Mouse (Mus musculus) layer of hippocampus, postnatal 36 days (tissue): ENCODE measurements around the gene Arfip1. TPM values are rescaled to one million over a fixed set of nuclear protein-coding genes. Genes with fewer than 3 reads are reported as not detected.

ENCODE experiments used
- DNase-seq, 2 experiments: peaks; one replicate each; pipeline ENCODE4 v3.0.0; 2022
- total RNA-seq, 2 experiments: library from RNA; stranded (reverse); gene quantifications; 2 replicates each; pipeline ENCODE4 v1.2.3; 2021

Arfip1 gene
- total RNA-seq, result 10 to 100 TPM; 21.0 to 21.1 TPM

GRCm38 (mm10) chr3:84582023-84582912 lies at the start of gene Arfip1:
Gene Arfip1 (minus strand): TSS chr3:84582625.
- DNase-seq, result peak; percentile 93 to 94

- DNase-seq, result no peak
Measured at GRCm38 (mm10) chr3:84631586-84631985, 49.2 kb upstream of the Arfip1 start.

DNA sequence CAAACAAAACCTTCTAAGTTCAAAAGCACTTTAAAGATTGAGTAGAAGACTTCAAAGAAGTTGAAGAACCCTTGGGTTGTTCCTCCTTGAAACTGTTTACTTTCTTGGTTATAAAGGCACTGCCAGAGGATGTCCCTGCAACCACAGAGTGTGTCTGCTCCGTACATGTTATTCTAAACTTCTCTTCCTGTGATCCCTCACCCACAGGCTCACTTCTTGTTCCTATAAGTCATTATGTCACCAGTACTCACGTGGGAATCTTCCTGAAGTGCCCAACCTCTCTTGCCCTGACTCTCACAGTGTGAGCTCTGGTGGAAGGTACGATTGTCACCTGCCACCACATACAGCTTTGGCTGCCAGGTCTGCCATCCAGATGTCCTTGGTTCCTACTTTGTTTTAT lies 39.6 kb upstream of the Arfip1 start:
- no peak for DNase-seq

DNA sequence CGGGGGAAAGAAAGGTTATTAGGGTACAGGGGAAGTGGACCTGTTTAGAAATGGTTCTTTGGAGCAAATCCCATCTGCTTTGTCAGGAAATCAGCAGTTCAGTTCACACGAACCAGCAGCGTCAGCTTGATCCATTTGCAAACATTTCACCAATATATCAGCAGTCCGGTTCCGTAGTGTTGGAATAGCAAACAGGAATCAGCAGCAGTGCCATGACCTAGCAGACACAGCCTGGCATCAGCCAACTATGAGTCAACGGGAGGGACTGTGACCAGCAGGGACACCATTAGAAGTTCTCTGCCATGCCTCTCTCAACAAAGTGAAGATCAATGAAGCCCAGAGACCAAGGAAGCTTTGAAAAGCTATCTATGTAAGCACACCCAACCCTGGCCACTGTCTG lies 37.3 kb upstream of the Arfip1 start:
- no peak for DNase-seq

- no peak for DNase-seq
Measured at GRCm38 (mm10) chr3:84619056-84619455, 36.6 kb upstream of the Arfip1 start.

GRCm38 (mm10) chr3:84618627-84619026 lies 36.2 kb upstream of the Arfip1 start:
- DNase-seq, result no peak

DNA sequence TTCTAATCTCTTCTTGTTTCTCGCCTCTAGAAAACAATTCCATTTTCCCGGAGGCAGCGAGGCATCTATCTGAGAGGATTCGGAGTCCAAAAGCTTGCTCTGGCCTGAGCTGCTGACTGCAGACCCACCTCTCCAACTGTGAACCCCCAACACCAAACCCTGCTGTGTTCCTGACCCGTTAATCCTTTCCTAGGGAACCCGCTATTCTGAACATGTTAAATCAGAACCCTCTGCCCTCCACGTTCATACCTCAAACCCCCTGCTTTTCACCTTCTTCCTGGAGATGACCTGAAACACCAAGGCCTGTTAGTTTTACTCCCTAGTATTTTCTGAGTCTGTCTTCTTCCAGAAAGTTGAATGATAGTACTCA lies 33.4 kb upstream of the Arfip1 start:
- DNase-seq, result no peak

DNA sequence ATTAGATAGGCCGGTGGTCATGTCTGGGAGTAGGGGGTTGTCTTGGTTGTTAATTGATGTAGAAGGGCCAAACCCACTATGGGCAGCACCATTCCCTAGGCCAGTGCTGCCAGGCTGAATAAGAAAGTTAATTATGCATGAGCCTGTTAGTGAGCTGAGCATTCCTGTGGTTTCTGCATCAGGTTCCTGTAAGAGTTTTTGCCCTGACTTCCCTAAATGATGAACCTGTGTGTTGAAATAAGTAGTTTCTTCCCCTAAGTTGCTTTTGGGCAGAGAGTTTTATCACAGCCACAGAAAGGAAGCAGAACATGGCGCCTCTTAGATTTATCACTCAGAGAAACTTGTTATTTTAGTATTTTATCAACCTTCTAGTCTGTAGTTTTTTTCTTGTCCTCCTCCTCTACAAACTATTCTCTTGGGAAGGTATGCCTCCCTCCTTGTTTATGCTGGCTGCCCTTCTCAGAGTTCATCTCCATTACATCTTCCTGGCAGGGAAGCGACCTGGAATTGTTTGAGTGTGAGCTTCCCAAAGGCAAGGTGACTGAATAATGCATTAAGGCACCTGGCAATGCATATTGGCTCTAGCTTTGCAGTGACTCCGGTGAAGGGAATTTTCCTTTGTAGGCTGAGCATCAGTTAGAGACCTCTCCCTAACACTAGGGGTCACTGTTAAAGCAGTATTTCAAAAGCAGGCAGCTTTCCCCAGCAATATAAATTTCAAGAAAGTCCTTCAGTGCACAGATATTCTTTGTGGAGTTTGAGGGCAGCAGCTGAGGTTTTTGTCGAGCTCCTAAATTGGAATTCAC lies 32.8 kb upstream of the Arfip1 start:
- DNase-seq, result no peak

- DNase-seq, result no peak
Measured at GRCm38 (mm10) chr3:84610183-84610710, 27.8 kb upstream of the Arfip1 start.

GRCm38 (mm10) chr3:84603212-84603611 lies 20.8 kb upstream of the Arfip1 start:
- DNase-seq, result no peak

- DNase-seq, result no peak
Measured at GRCm38 (mm10) chr3:84602759-84603158, 20.3 kb upstream of the Arfip1 start.

GRCm38 (mm10) chr3:84601870-84602495 lies 19.6 kb upstream of the Arfip1 start:
- no peak for DNase-seq

DNA sequence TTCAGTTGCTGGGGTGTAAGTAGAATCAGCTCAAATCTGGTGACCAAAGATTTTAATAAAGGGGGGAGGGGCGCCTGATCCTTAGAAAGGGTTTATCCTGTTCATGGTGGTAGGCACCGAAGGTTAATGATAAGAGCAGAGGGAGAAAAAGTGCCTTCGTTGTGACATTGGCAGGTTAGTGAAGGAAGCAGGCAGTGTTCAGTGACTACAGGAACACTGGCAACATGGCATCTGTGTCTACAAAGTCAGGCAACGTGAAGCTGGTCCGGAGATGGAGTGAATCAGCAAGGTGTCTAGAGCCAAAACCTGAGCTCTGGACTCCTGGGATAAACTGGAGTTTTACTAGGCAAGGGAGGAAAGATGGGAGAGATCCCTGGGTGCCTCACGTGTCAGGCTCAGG lies 16.3 kb upstream of the Arfip1 start:
- DNase-seq, result no peak

DNA sequence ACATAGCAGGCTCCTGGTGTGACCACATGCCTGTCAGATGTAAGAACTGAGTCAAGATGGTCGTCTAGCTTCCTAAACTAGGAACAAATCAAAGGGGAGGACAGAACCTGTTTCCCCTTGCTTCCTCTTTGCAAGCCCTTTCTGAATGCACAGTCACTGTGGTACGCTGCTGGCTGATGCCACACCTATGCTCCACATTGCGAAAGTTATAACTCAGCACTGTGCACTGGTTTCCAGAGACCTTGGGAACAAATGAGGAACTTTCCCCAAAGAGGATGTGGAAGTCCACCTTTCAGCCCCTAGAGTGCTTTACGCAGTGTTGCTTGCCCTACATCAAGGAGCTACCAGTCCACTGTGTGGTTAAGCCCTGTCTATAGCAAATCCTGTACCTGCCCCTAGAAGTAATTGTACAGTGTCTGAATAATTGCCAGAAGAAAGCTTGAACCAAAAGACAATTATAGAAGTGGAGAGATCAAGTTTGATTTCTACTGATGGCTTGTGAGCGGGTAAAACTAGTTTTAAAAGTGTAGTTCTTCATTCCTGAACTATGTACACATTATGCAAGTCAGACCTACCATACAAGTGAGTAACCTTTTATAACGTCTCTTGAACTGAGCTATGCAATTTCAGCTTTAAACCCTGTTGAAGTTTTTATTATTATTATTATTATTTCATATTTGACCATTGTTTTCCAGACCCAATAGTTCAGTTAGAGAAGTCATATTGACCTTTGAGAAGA lies 15.7 kb upstream of the Arfip1 start:
- DNase-seq, result no peak

DNA sequence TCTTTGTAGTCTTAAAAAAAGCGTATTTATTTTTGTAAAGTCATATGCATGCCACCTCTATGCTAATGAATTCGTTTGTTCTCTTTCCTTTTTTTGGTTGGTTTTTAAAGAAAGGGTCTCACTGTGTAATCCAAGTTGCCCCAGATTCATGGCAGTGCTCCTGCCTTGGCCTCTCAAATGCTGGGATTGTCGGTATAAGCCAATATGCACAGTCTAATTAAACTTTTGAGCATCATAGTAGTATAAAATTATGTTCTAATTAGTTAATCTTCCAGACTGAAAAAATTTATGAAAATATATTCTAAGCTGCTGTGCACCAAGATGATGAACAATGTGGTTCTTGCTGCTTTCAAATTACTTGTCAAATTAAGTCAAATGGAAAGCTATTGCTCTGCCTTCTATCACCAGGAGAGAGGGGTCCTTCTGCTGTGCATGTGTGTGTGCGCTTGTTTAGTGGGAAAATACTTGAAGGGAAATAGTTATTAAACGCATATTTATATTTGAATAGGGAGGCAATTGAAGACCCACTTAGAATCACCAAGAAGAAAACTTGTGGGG lies 13.3 kb upstream of the Arfip1 start:
- no peak for DNase-seq

GRCm38 (mm10) chr3:84594894-84595676 lies 12.7 kb upstream of the Arfip1 start:
- no peak for DNase-seq

DNA sequence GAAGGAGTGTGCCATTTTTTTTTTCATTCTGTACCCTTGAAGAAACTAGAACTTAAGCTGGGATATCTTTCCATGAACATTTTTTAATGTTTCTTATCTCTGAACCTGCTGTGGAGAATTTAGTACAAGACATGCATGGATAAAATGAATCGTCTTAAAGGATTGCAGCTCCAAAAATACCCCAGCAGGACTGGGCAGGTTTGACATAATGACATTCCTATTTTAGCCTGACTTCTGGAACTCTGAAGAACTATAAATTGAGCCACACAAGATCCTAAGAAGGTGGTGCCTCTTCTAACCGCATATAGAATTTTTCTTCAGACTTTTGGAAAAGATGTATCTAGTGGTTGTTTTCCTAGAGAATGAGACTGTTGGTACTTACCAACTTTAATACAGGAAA lies 10.8 kb upstream of the Arfip1 start, which contains the start of gene Tigd4:
TSS of gene Tigd4 (plus strand) at position 301 of the 400 bp plus-strand sequence.
- no peak for DNase-seq

- no peak for DNase-seq
Measured at GRCm38 (mm10) chr3:84586736-84587135, 4.3 kb upstream of the Arfip1 start.

GRCm38 (mm10) chr3:84582913-84583276 lies 470 bp upstream of the Arfip1 start:
- no peak for DNase-seq

- DNase-seq, result no peak
Measured at GRCm38 (mm10) chr3:84581696-84582022, 766 bp downstream of the Arfip1 start.

DNA sequence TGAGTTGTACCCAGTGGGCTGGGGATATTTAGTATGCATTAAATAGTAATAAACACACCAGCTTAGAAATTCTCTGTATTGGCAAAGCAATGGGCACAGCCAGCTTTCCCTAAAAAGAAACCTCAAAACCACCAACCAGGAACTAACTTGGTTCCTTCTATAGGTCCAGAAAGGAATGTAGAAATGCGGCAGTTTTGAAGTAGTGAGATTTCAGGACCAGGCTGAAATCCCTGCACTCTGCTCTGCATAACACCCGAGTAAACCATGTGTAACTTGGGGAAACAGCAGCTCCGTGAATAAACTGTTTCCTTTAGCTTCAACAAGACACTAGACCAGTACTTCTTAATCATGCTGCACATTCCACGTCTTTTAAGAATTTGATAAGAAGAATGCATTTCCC lies 1.7 kb downstream of the Arfip1 start:
- no peak for DNase-seq
